Mouse (Mus musculus): Measurements from ENCODE around the gene Csnk1g2. TPM values are rescaled to one million over a fixed set of nuclear protein-coding genes. Genes with fewer than 3 reads are reported as not detected.

Csnk1g2 gene
- polyA plus RNA-seq, 1 experiment: 165 TPM

DNA sequence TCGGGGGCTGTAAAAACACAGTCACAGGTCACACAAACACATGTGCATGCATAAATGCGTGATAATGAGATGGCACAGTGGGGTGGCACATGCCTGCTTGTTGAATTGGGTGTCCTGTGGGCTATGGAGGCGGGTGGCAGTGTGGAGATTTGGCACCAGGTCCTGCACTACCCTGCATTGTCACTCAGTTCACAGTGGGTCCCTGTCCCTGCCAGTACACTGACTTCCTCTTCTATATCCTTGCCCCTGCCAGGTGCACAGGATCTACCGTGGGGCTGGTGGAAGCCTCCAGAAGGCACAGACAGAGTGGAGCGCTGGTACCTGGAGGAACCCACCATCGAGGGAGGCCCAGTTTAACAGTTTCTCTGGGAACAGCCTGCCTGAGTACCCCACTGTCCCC is 8.3 kb upstream of the Csnk1g2 start:
- peaks cover 40% of the 10 kb centered on the region for H3K36me3 ChIP-seq (ENCODE audit: control insufficient read depth, insufficient read depth)
- no peaks in the 10 kb centered on the region for H3K79me2 ChIP-seq (ENCODE audit: control insufficient read depth, insufficient read depth)
- no peak overlapping the region for H3K4me3 ChIP-seq (ENCODE audit: insufficient read depth, poor library complexity, severe bottlenecking)
- no peaks in the 10 kb centered on the region for H3K79me3 ChIP-seq (ENCODE audit: low read depth)
- TF ChIP-seq USF1 (IDR thresholded peaks at IDR 0.05; ENCODE audit: low read depth) (no peak), MYOG (IDR thresholded peaks at IDR 0.05; ENCODE audit: control insufficient read depth, extremely low read depth, insufficient read length) (no peak), MAX (IDR thresholded peaks at IDR 0.05) (no peak), MYOD1 (IDR thresholded peaks at IDR 0.05; ENCODE audit: control insufficient read depth, insufficient read length, low read depth) (no peak), CEBPB (IDR thresholded peaks at IDR 0.05; ENCODE audit: low read depth) (no peak)
- no peaks in the 10 kb centered on the region for H3K27me3 ChIP-seq (ENCODE audit: control insufficient read depth, insufficient read depth, insufficient read length)
- H3ac ChIP-seq (ENCODE audit: control insufficient read depth, insufficient read length, low read depth): peak overlapping the region; percentile 16

DNA sequence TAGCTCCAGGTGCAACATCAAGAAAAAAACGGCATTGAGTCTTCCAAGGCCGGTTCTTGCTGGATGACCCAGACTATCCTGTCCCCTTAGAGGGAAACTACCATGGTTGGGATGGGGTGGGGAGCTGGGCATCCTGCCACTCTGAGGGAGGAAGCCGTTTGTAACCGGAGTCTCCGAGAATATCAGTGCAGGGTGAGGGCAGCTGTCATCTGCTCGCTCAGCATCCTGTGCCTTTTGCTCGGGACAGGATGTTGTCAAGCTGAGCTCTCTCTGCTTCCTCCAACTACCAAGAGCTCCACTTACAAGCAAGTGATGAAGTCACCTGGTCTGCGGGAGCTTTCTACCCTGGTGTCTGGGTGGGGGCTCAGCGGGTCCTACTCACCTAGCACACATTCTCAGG is 4.5 kb upstream of the Csnk1g2 start:
- peaks cover 4% of the 10 kb centered on the region for H3K79me3 ChIP-seq (ENCODE audit: low read depth)
- no peak overlapping the region for H3K4me3 ChIP-seq (ENCODE audit: insufficient read depth, poor library complexity, severe bottlenecking)
- H3ac ChIP-seq (ENCODE audit: control insufficient read depth, insufficient read length, low read depth): no peak overlapping the region
- peaks cover 28% of the 10 kb centered on the region for H3K36me3 ChIP-seq (ENCODE audit: control insufficient read depth, insufficient read depth)
- TF ChIP-seq MYOG (IDR thresholded peaks at IDR 0.05; ENCODE audit: control insufficient read depth, extremely low read depth, insufficient read length) (no peak), USF1 (IDR thresholded peaks at IDR 0.05; ENCODE audit: low read depth) (no peak), MAX (IDR thresholded peaks at IDR 0.05) (no peak), FOSL1 (IDR thresholded peaks at IDR 0.05; ENCODE audit: insufficient read depth, low read length, poor library complexity, severe bottlenecking) (no peak), CEBPB (IDR thresholded peaks at IDR 0.05; ENCODE audit: low read depth) (no peak), CTCF (IDR thresholded peaks at IDR 0.05; ENCODE audit: control insufficient read depth, insufficient read depth, insufficient read length) (no peak), MYOD1 (IDR thresholded peaks at IDR 0.05; ENCODE audit: control insufficient read depth, insufficient read length, low read depth) (no peak)
- H3K79me2 ChIP-seq (ENCODE audit: control insufficient read depth, insufficient read depth): peaks cover 6% of the 10 kb centered on the region
- no peaks in the 10 kb centered on the region for H3K27me3 ChIP-seq (ENCODE audit: control insufficient read depth, insufficient read depth, insufficient read length)

DNA sequence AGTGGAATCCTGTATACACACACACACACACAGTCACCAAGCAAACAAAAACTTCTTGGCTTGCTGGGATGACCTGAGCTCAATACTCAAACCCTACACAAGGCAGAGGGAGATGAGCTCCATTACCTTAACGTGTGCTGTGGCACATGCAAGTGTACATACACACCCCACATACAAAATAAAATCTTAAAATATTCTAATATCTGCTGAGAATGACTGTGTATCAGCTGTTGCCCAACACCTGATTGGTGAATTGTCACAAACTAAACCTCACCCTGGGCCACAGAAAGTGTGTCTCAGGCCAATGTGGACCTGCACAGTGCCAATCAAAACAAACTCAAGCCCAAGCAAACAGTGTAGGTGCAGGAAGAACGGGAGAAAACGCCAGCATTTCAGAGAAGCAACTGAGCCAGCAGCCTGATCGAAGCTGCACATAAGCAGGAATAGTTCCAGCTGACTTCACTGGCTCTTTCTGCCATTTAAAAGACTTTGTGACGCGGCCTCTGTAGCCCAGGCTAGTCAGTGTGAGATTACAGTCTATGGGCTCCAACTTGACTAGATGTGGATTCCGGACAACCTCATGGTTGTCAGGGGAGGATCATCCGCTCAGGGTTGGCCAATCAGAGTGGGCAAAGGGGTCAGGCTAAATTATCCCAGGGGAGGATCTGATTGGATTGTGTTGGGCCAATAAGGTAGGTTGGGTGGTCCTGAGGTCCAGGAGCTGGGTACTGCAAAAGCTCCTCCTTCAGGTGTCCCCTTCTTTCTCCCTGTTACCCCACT is 3.0 kb upstream of the Csnk1g2 start:
- H3K36me3 ChIP-seq (ENCODE audit: control insufficient read depth, insufficient read depth): peaks cover 14% of the 10 kb centered on the region
- no peak overlapping the region for H3ac ChIP-seq (ENCODE audit: control insufficient read depth, insufficient read length, low read depth)
- H3K27me3 ChIP-seq (ENCODE audit: control insufficient read depth, insufficient read depth, insufficient read length): no peaks in the 10 kb centered on the region
- peaks cover 18% of the 10 kb centered on the region for H3K79me3 ChIP-seq (ENCODE audit: low read depth)
- TF ChIP-seq CTCF (IDR thresholded peaks at IDR 0.05; ENCODE audit: control insufficient read depth, insufficient read depth, insufficient read length) (no peak), MYOD1 (IDR thresholded peaks at IDR 0.05; ENCODE audit: control insufficient read depth, insufficient read length, low read depth) (no peak), FOSL1 (IDR thresholded peaks at IDR 0.05; ENCODE audit: insufficient read depth, low read length, poor library complexity, severe bottlenecking) (no peak), CEBPB (IDR thresholded peaks at IDR 0.05; ENCODE audit: low read depth) (no peak), MYOG (IDR thresholded peaks at IDR 0.05; ENCODE audit: control insufficient read depth, extremely low read depth, insufficient read length) (no peak), MAX (IDR thresholded peaks at IDR 0.05) (no peak), USF1 (IDR thresholded peaks at IDR 0.05; ENCODE audit: low read depth) (no peak)
- H3K4me3 ChIP-seq (ENCODE audit: insufficient read depth, poor library complexity, severe bottlenecking): no peak overlapping the region
- H3K79me2 ChIP-seq (ENCODE audit: control insufficient read depth, insufficient read depth): peaks cover 21% of the 10 kb centered on the region

DNA sequence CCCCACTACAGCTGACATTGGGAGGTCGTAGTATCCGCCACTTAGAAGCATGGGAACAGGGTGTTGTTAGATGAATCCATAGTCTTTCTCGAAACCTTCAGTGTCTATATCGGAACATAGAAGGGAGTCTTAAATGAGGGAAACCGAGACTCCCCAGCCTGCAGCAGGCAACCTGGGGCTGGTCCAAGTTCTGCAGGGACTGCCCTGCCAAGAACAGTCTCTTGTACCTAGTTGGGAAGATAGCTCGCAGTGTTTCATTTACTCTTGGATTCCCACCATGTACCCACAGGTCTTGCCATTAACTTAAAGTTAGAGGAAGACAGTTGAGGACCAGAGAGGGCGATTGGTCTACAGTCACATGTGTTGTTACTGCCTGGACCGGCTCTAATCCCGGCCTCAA is 2.3 kb upstream of the Csnk1g2 start:
- Histone ChIP-seq H3K36me3 (ENCODE audit: control insufficient read depth, insufficient read depth) (peaks cover 7% of the 10 kb centered on the region), H3K27me3 (ENCODE audit: control insufficient read depth, insufficient read depth, insufficient read length) (no peaks in the 10 kb centered on the region), H3K4me3 (ENCODE audit: insufficient read depth, poor library complexity, severe bottlenecking) (no peak overlapping the region), H3K79me2 (ENCODE audit: control insufficient read depth, insufficient read depth) (peaks cover 28% of the 10 kb centered on the region), H3ac (ENCODE audit: control insufficient read depth, insufficient read length, low read depth) (no peak overlapping the region), H3K79me3 (ENCODE audit: low read depth) (peaks cover 25% of the 10 kb centered on the region)
- no peak for TF ChIP-seq MAX (IDR thresholded peaks at IDR 0.05)
- no peak for TF ChIP-seq CTCF (IDR thresholded peaks at IDR 0.05; ENCODE audit: control insufficient read depth, insufficient read depth, insufficient read length)
- no peak for TF ChIP-seq USF1 (IDR thresholded peaks at IDR 0.05; ENCODE audit: low read depth)

DNA sequence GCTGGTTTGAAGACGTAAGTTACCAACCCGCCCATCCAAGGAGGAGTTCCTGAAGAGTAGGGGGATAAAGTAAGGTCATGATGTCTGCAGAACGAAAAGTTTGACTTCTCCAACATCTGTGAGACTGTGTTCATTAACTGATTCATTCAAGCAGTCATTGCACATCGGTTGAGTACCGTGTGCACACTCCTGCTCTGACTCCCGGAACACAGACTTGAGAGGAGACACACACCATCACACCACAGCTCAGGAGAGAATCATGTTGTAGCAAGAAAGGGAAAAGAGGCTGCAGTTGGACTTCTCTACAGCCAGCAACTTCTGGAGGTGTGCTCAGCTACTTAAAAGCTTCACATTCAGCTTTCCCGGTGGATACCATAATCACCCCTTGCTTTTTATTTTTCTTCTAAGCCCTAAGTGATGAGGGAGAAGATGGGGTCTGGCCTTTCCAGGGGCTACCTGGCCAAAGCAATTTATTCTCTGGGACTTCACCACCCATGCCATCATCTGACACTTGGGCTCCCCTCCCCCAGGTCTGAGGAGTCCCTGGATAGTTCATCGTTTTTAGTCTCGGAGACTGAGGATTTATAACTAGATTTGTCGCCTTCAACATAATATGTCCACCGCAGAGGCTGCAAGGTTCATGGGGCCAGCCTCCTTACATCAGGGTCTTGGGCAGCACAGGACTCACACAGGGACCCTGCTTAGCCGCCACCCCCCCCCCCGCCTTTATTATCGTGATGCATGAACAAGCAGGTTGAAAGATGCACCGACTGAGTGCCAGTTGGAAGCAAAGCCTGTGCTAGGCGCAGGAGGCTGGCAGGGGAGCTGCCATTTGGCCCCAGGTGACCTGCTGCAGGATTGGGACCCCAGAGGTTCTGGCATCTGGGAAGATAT is 1.6 kb upstream of the Csnk1g2 start:
- peaks cover 35% of the 10 kb centered on the region for H3K79me2 ChIP-seq (ENCODE audit: control insufficient read depth, insufficient read depth)
- H3ac ChIP-seq (ENCODE audit: control insufficient read depth, insufficient read length, low read depth): peak overlapping the region; percentile 13
- H3K4me3 ChIP-seq (ENCODE audit: insufficient read depth, poor library complexity, severe bottlenecking): peak overlapping the region; percentile 100
- TF ChIP-seq CEBPB (IDR thresholded peaks at IDR 0.05; ENCODE audit: low read depth): no peak
- no peak for TF ChIP-seq MAX (IDR thresholded peaks at IDR 0.05)
- no peak for TF ChIP-seq FOSL1 (IDR thresholded peaks at IDR 0.05; ENCODE audit: insufficient read depth, low read length, poor library complexity, severe bottlenecking)
- no peak for TF ChIP-seq MYOD1 (IDR thresholded peaks at IDR 0.05; ENCODE audit: control insufficient read depth, insufficient read length, low read depth)
- no peak for TF ChIP-seq MYOG (IDR thresholded peaks at IDR 0.05; ENCODE audit: control insufficient read depth, extremely low read depth, insufficient read length)
- TF ChIP-seq USF1 (IDR thresholded peaks at IDR 0.05; ENCODE audit: low read depth): no peak
- no peak for TF ChIP-seq CTCF (IDR thresholded peaks at IDR 0.05; ENCODE audit: control insufficient read depth, insufficient read depth, insufficient read length)
- H3K27me3 ChIP-seq (ENCODE audit: control insufficient read depth, insufficient read depth, insufficient read length): no peaks in the 10 kb centered on the region
- peaks cover 32% of the 10 kb centered on the region for H3K79me3 ChIP-seq (ENCODE audit: low read depth)
- peaks cover 2% of the 10 kb centered on the region for H3K36me3 ChIP-seq (ENCODE audit: control insufficient read depth, insufficient read depth)
